Mouse (Mus musculus) CD4-positive, CD25-positive, alpha-beta regulatory T cell, adult 9 weeks (primary cell): Measurements from ENCODE around the gene Zswim5. TPM values are rescaled to one million over a fixed set of nuclear protein-coding genes. Genes with fewer than 3 reads are reported as not detected.

ENCODE experiments used
- polyA plus RNA-seq: library from polyadenylated mRNA; unstranded; fragments of 100-300 nt; shearing (Covaris generic); gene quantifications from one replicate; pipeline ENCODE4 v1.2.1, GENCODE M21; 2017

The Zswim5 gene
- polyA plus RNA-seq, result 0.06 TPM

GRCm38 (mm10) chr4:116876995-116877728 lies at the start of gene Zswim5:
Gene Zswim5, plus strand, starts transcription at chr4:116877376.

GRCm38 (mm10) chr4:116993672-116994621 lies 116.8 kb downstream of the Zswim5 start, which contains the start of gene Urod:
Gene Urod, minus strand, starts transcription at chr4:116994413.

GRCm38 (mm10) chr4:116995131-116995797 lies 118.1 kb downstream of the Zswim5 start, which contains the start of gene Hectd3:
Gene Hectd3, plus strand, starts transcription at chr4:116995317.

GRCm38 (mm10) chr4:117019206-117020134 lies 142.3 kb downstream of the Zswim5 start, which contains the start of gene Eif2b3:
Gene Eif2b3, plus strand, starts transcription at chr4:117019402.

Other genes starting within 250 kb of the Zswim5 start
- 52.2 TPM for gene Nasp, start 249.4 kb upstream of the Zswim5 start, polyA plus RNA-seq
- gene Akr1a1, start 225.7 kb upstream of the Zswim5 start, polyA plus RNA-seq, result 389 TPM
- 619 TPM for gene Prdx1, start 191.8 kb upstream of the Zswim5 start, polyA plus RNA-seq
- 13.1 TPM for gene Mmachc, start 169.0 kb upstream of the Zswim5 start, polyA plus RNA-seq
- 22.4 TPM for gene Ccdc163, start 168.9 kb upstream of the Zswim5 start, polyA plus RNA-seq
- gene Tesk2, start 156.4 kb upstream of the Zswim5 start, polyA plus RNA-seq, result 8.3 TPM
- 49.9 TPM for gene Toe1, start 69.7 kb upstream of the Zswim5 start, polyA plus RNA-seq
- gene Mutyh, start 69.7 kb upstream of the Zswim5 start, polyA plus RNA-seq, result 20.0 TPM
- gene Hpdl, start 55.7 kb upstream of the Zswim5 start, polyA plus RNA-seq, result 0.50 TPM
- gene Urod, start 117.0 kb downstream of the Zswim5 start, polyA plus RNA-seq, result 121 TPM
- 5.0 TPM for gene Hectd3, start 117.9 kb downstream of the Zswim5 start, polyA plus RNA-seq
- 38.2 TPM for gene Eif2b3, start 142.0 kb downstream of the Zswim5 start, polyA plus RNA-seq
- 0.11 TPM for gene Ptch2, start 218.7 kb downstream of the Zswim5 start, polyA plus RNA-seq
- 47.9 TPM for gene Btbd19, start 248.3 kb downstream of the Zswim5 start, polyA plus RNA-seq
- gene Tctex1d4, start 249.4 kb downstream of the Zswim5 start, polyA plus RNA-seq, result 2.4 TPM